Mouse (Mus musculus) spleen, postnatal 10 days (tissue): ENCODE measurements around the gene Aoc3.
"Not testable (repeated sequence)": the region's sequence is repeated elsewhere in the genome, so short reads cannot be mapped to it uniquely, and the experiment has no call there.

Source experiments
- DNase-seq, 2 experiments: peaks; one replicate each; pipeline ENCODE4 v3.0.0; 2021 to 2022; ENCODE audit warnings: low spot score in 2 of 2

The Aoc3 gene

DNA sequence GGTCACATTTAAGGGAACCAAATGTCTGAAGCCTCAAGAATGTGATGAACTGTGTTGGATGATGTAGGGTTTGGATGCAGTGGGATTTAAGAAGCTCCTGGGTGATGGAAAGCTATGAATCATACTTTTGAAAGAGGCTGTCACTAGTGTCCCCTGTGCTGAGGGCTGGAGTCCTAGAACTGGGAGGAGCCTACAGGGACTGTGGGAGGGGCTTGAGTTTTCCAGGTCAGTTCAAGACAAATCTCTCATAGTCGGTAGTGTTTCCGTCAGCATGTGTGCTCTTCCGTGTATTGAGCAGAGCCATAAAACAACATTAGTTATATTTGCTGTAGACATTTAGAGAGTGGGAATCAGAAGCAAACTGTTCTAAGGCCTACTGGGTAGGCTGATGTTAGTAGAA, 3.1 kb upstream of the Aoc3 start:
- no peak for DNase-seq

DNA sequence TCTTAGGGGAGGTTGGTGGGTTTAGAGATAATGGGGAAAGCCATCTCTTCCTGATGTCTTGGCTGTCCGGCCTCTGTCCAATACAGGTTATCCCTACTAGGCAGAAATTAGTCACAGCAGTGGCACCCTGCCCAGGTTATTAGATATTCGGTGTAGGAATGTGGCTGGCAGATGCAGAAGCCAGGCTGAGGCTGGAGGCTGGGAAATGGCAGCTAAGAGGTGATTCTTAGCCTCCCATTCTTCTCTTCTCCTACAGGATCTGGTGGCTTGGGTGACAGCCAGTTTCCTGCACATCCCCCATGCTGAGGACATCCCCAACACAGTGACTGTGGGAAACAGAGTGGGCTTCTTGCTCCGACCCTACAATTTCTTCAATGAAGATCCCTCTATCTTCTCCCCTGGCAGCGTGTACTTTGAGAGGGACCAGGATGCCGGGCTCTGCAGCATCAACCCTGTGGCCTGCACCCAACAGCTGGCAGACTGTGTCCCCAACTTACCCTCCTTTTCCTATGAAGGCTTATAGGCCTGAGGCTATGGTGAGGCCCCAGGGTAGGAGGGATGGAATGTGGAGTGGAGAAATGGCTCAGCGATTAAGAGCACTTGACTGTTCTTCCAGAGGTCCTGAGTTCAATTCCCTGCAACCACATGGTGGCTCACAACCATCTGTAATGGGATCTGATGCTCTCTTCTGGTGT, 1.3 kb upstream of the Aoc3 start:
- no peak for DNase-seq

DNA sequence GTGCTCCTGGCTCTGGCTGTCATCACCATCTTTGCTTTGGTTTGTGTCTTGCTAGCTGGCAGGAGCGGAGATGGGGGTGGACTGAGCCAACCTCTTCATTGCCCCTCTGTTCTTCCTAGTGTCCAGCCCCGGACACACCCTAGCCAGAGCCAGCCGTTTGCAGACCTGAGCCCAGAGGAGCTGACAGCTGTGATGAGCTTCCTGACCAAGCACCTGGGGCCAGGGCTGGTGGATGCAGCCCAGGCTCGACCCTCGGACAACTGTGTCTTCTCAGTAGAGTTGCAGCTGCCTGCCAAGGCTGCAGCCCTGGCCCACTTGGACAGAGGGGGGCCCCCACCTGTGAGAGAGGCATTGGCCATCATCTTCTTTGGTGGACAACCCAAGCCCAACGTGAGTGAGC, 556 bp downstream of the Aoc3 start:
- not testable (repeated sequence) for DNase-seq

DNA sequence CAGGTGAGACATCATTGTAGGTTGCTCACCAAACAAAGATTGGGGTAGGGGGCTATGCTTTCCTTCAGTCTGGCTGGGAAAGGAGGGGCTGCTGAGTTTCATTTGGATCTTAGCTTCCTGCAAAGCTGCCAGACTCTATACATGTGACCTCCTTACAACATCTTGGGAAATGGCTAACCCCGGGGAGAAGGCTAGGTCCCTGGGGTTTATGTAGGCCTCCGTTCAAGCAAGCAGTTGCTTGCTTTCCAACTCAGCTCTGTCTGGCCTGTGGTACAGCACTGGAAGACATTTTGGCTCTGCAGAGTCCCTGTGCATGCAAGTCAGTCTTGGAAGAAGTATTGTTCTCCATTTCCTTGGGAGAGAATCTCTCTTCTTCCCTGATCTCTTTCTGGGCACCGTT, 2.1 kb downstream of the Aoc3 start:
- DNase-seq: no peak

DNA sequence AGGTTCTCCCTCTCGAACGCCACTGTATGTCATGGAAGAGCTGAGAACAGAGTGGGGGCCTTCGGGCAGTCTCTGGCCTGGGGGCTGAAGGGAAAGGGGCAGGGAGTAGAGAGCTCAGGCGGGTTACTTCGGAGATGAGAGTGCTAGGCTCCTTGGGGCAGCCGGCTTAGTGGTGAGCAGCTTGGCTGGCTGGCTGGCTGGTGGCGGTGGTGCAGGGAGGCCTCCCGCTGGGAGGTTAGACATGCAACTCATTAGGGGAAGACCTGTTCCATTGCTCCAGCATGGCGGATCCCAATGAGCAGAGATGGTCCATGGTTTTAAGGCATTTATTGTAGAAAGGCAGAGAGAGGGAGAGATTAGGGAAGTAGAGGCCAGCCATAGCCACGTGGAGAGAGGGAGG, 3.6 kb downstream of the Aoc3 start:
- DNase-seq: no peak

DNA sequence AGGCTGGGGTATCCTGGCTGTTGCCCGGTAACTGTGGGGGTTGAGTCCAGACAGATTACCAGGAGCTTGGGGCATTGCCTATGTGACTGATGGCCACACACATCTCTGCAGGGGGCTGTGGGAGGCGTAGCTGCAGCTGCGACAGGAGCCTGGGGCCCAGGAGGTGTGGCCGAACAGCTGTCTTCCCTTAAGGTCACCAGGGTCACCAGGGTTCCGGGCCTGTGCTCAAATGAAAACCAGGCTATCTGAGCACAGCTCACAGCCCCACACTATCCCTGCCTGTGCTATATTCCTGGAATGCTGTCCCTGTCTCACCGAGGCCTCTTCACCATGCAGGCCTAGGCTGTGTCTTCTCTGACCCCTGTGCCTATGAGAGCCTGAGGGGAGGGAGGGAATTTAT, 4.1 kb downstream of the Aoc3 start:
- no peak for DNase-seq

DNA sequence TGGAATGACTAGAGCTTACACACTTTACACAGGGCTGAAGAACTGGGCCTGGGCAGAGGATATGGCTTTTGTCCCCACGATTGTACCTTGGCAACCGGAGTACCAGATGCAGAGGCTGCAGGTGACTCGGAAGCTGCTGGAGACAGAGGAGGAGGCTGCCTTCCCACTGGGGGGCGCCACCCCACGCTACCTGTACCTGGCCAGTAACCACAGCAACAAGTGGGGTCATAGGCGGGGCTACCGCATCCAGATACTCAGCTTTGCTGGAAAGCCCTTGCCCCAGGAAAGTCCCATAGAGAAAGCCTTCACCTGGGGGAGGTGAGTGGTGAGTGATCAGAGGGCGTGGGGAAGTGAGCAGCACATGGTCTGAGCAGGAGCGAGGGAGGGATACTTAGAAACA, 5.3 kb downstream of the Aoc3 start:
- DNase-seq: no peak

DNA sequence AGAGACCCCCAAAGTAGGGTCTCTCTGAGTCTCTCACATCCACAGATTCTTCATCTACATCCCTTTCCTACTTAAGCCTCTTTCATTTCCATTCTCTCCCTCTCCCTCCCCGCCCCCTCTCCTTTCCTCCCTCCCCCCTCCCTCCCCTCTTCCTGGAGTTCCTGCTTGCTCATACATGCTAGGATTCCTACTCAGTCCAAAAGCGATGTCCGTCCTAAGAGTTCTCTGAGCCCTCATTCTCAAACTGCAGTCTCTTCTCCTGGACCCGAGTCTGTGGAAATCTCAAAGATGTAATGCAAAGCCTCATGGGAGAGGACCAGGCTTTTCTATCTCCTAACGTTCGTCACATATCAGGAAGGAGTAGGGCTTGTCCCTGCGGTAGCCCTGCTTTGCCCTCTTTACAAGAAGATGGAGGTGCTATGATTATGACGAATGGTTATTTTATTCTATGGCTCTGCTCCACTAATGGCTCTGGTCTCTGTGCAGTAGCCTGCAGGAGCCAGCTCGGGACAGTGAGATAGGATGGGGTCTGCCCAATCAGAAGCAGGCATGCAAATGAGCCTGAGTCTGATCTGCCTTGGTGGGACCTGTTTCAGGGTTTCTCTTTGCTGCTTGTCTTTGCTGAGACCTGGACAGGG, 7.8 kb downstream of the Aoc3 start:
- peak in 1 of 2 experiments; percentile 43 for DNase-seq

DNA sequence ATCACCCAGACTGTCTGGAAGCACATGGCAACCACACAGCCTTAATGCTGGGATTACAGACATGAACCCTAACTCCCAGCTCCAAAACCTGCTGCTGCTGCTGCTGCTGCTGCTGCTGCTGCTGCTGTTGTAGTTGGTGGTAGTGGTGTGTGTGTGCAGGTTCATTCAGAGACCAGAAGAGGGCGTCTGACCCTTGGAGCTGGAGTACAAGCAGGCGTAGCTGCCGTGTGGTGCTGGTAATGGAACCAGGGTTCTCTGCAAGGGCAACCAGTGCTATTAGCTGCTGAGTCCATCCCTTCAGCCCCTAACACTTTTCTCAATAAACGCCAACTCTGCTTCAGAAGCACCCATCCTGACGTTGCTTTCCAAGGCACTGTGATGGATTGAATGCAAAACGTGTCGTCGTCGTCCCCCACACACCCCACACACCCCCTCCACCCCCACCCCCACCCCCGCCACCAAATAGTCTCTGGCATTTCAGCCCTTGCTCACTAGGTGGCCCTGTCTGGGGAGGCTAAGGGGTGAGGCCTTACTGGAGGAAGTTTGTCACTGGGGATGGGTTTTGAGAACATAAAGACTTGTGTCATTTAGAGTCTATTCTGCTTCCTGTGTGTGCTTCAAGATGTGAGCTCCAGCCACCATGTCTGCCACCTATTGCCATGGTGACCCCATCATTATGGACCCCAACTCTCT, 16.8 kb downstream of the Aoc3 start:
- no peak for DNase-seq

DNA sequence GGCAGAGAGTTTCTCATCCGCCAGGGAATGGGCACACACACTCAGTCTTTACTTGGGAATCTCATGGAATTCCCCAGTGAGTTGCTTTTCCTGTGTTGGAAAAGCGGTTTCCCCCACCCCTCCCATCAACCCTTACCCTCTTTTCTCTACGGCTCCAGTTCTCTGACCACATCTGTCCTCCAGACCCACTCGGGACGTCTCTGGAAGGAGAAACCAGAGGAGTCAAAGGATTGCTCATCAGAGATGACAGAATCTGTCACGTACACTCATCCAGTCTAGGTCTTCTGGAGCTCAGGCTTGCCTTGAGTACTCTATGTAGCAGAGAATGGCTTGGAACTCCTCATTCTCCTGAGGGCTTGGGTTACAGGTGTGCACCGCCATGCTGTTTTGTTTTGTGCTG, 18.4 kb downstream of the Aoc3 start:
- no peak for DNase-seq

DNA sequence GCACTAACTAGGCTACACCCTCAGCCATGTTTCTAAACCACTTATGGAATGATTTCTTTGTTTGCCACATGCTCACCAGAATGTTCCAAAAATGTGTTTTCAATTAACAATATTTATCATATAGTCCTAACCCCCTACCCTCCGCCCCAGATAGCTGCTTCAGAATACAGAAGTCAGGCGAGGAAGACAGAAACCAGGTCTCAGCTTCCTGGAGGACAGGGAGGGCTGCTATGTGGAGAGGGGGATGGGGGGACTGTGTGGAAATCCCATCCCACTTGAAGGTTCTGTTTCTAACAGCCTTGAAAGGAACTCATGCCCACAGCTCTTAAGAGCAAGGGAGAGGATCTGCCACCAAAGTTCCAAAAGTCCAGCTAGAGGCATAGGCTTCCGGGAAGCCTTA, 18.8 kb downstream of the Aoc3 start:
- no peak for DNase-seq

DNA sequence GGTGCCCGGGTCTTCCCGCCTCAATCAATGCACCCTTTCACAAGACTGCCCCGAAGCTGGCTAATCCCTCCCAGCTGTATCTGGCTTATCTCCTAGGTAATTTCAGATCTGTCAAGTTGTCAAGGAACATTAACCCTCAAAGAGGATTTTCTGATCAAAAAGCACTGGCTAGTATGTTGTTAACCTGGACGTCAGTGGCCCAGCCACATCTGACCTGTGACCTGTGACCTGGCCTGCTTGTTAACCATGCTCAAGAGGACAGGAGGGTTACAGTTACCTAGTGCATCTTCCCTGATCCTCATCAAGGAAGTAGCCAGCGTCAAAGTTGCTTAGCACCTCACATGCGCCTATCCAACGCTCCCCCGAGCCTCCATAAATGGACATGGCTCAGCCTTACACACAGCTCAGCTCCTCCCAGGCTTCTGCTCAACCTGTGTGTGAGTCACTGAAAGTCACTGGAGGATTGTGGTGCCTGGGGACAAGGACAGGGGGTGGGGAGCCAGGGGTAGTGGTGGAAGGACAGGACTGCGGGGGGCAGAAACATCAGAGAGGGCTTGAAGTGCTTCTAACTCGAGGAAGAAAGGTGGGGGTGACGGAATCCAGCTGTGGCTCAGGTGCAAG, 20.8 kb downstream of the Aoc3 start:
- no peak for DNase-seq

DNA sequence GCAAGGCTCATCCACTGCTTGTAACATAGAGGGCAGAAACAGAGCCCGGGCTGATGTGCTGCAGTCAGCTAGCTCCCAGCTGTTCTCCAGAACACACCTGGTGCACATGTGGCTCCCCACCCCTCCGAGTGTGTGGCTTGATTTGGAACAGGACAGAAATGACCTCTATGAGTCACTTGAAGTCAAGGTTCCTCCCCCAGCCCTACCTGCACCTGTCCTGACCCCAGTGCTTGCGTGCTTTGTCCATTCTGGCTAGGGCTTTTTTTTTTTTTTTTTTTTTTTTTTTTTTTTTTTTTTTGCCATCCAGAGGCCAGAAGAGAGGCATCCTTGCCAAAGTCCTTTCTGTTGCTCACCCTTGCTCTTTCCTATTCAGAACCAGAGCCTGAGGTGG, 21.3 kb downstream of the Aoc3 start:
- no peak for DNase-seq

DNA sequence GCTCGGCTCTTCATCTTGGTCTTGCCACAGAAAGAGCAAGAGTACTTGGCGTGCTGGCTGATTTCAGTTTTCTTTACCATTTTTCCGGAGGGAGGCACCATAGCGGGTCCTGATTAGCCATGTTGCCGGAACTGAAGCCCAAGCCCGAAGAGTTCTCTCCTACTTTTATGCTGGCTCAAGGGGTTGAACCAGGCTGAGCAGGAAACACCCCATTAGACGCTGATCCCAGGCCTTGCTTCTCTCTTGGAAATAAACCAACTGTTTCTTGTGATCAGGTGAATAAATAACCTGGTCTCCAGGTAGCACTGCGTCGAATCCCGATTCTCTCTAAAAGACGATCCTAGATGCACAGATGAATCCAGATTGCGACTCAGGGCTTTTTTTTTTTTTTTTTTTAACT, 23.0 kb downstream of the Aoc3 start:
- DNase-seq: no peak

DNA sequence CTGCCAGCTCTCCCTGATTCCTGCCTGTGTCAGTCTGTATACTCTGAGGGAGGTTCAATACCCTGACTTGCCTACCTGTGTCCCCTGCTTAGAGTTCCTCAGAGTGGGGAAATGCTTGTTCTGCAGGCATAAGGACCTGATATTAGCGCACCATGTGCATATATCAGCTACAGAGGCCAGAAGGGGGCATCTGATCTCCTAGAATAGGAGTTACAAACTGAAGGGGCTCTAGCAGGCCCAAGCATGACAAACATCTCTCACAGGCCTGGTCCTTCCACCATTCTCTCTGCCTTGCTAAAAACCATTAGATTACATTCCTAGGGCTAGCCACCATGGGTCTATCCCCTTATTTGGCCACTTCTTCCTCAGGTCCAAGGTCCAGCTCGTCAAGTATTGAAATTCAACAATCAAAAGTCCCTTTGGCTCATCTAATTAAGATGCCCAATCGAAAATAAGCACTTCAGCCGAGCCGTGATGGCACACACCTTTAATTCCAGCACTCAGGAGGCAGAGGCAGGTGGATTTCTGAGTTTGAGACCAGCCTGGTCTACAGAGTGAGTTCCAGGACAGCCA, 24.1 kb downstream of the Aoc3 start:
- DNase-seq: no peak

DNA sequence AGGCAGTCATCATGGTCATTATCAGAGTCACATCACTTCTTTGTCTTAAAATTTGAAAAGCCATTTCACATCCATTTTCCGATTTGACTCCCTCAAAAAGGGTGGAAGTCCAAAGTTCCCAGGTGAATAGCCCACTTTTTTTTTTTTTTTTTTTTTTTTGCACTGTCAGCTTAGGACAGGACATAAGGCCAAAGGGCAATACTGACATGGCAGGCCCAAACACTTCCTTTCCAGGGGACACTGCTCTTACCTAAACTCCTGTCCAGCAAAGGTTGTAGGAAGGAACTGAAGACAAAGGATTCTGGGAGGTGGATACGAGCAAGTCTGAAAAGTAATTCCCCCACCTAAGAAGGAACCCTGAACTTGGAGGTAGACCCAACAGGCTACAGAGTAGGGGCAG, 25.5 kb downstream of the Aoc3 start:
- DNase-seq: no peak

DNA sequence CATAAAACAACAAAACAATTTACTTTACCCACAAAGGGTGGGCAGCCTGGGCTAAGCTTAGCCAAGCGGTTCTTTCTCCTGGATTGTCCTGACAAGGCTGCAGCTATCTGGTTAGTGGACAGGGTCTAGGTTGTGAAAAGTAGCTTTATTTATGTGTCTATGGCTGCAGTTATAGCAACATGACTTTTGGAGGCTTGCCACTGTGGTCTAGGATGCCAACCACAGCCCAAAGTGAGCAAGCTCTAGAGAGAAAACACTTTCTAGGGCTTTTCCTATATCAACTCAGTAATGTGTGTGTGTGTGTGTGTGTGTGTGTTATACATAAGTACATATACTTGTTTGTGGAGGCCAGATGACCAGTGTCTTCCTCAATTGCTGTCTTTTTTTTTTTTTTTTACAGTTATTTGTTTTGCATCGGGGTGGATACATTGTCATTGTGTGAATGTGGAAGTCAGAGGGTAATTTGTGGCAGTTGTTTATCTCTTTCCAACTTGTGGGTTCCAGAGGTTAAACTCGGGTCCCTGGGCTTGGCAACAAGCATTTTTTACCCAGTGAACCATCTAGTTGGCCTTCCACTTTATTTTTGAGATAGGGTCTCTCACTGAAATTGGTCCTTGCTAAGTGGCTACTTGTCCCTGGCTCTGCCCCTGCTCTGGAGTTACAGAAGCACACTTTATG, 27.2 kb downstream of the Aoc3 start:
- no peak for DNase-seq

DNA sequence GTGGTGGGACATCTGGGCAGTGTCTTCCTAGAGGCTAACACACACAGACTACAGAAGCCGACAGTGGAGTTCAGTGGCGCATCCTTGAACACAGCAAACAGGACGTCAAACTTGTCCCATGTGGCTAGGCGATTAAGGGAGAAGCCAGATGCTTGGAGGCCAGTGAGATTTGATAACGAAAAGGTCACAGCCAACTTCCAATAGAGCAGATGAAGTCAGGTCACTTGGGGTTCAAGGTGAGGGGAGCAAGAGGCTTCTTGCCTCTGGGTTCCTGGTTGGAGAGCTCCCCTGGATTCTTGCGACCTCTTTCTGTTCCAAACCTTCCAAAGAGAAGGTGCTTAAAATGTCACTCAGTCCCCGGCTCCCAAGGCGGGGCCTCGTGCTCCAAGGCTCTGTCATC, 29.4 kb downstream of the Aoc3 start:
- no peak for DNase-seq

DNA sequence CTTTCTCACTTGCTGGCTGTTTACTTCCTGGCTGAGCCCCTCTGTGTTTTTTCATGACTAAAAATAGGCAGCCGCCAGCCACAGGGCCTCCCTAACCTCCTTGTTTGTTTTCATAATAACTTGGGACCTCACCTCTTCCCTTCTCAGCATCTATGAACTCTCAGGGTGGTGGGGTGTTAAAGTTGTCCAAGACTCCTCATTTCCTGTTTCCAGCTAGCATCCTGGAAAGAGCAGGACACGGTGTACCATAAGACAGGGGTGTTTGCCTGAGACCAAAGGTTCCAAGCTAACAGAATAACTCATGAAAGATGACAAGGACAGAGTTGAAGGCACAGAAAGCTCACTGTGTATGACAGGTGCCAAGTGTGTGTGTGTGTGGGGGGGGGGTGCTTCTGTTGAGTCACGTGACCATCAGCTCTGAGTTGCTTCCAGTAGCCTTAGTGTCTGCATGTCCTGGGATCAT, 30.3 kb downstream of the Aoc3 start:
- DNase-seq: no peak

DNA sequence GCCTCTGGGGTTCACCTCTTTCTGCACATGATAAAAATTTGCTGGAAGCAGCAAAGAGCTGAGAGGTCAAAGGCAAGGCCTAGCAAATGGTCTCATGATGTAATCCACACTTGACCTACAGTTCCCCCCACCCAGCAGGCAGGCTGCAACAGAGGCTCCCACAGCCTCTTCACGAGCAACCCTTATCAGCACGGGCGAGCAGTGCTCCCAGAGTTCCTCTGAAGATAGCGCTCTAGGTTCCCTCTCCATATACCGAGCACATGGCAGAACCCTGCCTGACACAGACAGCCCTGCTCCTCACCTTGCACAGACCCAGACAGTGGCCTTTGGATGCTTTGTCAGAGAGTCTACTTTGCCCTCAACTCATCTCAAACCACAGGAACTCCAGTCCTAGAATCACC, 34.1 kb downstream of the Aoc3 start:
- DNase-seq: no peak

DNA sequence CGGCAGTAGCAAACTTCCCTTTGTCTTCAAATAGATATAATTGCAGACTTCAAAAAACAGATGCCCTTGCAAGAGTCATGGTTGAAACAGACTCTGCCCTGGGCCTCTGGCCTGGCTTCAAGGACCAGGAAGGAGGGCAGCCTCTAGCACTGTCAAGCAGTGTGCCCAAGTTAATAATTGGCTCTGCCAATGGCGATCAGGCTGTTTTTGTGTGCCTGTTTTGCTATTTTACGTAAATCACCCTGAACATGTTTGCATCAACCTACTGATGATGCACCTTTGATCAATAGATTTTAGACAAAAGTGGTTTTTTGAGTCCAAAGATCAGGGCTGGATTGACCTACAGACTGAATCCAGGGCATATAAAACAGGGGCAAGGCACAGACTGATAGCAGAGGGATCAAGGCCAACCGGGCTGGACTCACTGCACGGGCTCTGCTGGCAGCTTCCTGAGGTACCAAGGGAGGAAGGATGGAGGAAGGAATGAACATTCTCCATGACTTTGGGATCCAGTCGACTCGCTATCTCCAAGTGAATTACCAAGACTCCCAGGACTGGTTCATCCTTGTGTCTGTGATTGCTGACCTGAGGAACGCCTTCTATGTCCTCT, 37.0 kb downstream of the Aoc3 start, which contains the start of gene G6pc:
TSS of gene G6pc (plus strand) at position 236 of the 610 bp plus-strand sequence.
- no peak for DNase-seq
